Mouse (Mus musculus) layer of hippocampus, postnatal 14 days (tissue): Measurements from ENCODE around the gene Crocc2. TPM values are rescaled to one million over a fixed set of nuclear protein-coding genes. Genes with fewer than 3 reads are reported as not detected.
A peak's percentile ranks its signal among the peaks of the same experiment; 100 is the strongest.

Source experiments
- DNase-seq, 2 experiments: peaks; one replicate each; pipeline ENCODE4 v3.0.0; 2021 to 2022; ENCODE audit warnings: low spot score in 2 of 2, mixed read lengths in 1 of 2
- long read RNA-seq, 2 experiments: library from polyadenylated mRNA; stranded (forward); transcript quantifications; one replicate each; pipeline ENCODE4 v2.0.0; 2021
- total RNA-seq, 2 experiments: library from RNA; stranded (reverse); gene quantifications; 2 replicates each; pipeline ENCODE4 v1.2.3; 2021

Gene Crocc2
- total RNA-seq, result 1 to 10 TPM in 1 of 2 experiments, under 1 TPM in 1; 0.31 to 1.0 TPM
- long read RNA-seq, experiment 1, result 0 reads
- long read RNA-seq, experiment 2, result 0 reads

GRCm38 (mm10) chr1:93168295-93168775, at the start of gene Crocc2:
Gene Crocc2 (plus strand): TSS chr1:93168725.
- DNase-seq, result no peak

GRCm38 (mm10) chr1:93118816-93119215, 49.7 kb upstream of the Crocc2 start:
- DNase-seq, result no peak

- no peak for DNase-seq
Observed at GRCm38 (mm10) chr1:93123179-93123854, 45.2 kb upstream of the Crocc2 start.

- no peak for DNase-seq
Observed at GRCm38 (mm10) chr1:93124066-93124465, 44.5 kb upstream of the Crocc2 start.

- no peak for DNase-seq
Observed at GRCm38 (mm10) chr1:93125256-93125655, 43.3 kb upstream of the Crocc2 start.

GRCm38 (mm10) chr1:93128209-93128608, 40.3 kb upstream of the Crocc2 start:
- DNase-seq, result no peak

- DNase-seq, result peak; percentile 71 to 76
Observed at GRCm38 (mm10) chr1:93128710-93129349, 39.7 kb upstream of the Crocc2 start.

- DNase-seq, result no peak
Observed at GRCm38 (mm10) chr1:93130242-93130983, 38.1 kb upstream of the Crocc2 start.

- DNase-seq, result no peak
Observed at GRCm38 (mm10) chr1:93132676-93133075, 35.8 kb upstream of the Crocc2 start.

GRCm38 (mm10) chr1:93135036-93135526, 33.4 kb upstream of the Crocc2 start, which contains the start of gene Agxt:
Gene Agxt (plus strand): TSS chr1:93135240.
- no peak for DNase-seq

GRCm38 (mm10) chr1:93138534-93138933, 30.0 kb upstream of the Crocc2 start:
- no peak for DNase-seq

GRCm38 (mm10) chr1:93139713-93140112, 28.8 kb upstream of the Crocc2 start:
- DNase-seq, result peak in 1 of 2 experiments; percentile 42

- no peak for DNase-seq
Observed at GRCm38 (mm10) chr1:93142871-93143270, 25.7 kb upstream of the Crocc2 start.

GRCm38 (mm10) chr1:93144176-93144575, 24.3 kb upstream of the Crocc2 start:
- DNase-seq, result no peak

GRCm38 (mm10) chr1:93150907-93151661, 17.4 kb upstream of the Crocc2 start:
- no peak for DNase-seq

GRCm38 (mm10) chr1:93157566-93157965, 11.0 kb upstream of the Crocc2 start:
- no peak for DNase-seq

- no peak for DNase-seq
Observed at GRCm38 (mm10) chr1:93158916-93159315, 9.6 kb upstream of the Crocc2 start.

- no peak for DNase-seq
Observed at GRCm38 (mm10) chr1:93159566-93160500, 8.7 kb upstream of the Crocc2 start.

GRCm38 (mm10) chr1:93160501-93161133, 7.9 kb upstream of the Crocc2 start, which contains the start of gene 2310007B03Rik:
Gene 2310007B03Rik (minus strand): TSS chr1:93160948.
- DNase-seq, result no peak
